Mouse (Mus musculus): ENCODE data around the gene Rnf26. TPM values are rescaled to one million over a fixed set of nuclear protein-coding genes. Genes with fewer than 3 reads are reported as not detected.
A peak's percentile ranks its signal among the peaks of the same experiment; 100 is the strongest.

Gene Rnf26
- total RNA-seq, 2 experiments from 2014 or later = 42.5 to 45.8 TPM

DNA sequence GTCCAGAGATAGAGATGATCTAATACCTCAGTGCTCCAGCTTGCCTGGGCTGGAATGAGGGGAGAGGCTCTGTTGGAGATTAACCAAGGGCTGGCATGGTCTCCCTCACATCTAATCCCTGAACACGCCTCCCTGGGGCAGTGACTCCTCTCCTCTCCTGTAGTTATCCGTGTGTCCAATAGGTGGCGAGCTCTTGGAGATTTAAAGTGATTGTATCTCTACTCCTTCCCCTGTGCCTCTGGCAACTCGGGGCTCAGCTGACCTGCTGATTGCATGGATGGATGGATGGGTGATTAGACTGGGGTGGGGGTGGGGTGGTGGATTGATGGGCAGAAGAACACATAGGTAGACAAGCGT, 36.6 kb downstream of the Rnf26 start:
- DNase-seq (ENCODE audit: low spot score in 2 of 2) = no peak

DNA sequence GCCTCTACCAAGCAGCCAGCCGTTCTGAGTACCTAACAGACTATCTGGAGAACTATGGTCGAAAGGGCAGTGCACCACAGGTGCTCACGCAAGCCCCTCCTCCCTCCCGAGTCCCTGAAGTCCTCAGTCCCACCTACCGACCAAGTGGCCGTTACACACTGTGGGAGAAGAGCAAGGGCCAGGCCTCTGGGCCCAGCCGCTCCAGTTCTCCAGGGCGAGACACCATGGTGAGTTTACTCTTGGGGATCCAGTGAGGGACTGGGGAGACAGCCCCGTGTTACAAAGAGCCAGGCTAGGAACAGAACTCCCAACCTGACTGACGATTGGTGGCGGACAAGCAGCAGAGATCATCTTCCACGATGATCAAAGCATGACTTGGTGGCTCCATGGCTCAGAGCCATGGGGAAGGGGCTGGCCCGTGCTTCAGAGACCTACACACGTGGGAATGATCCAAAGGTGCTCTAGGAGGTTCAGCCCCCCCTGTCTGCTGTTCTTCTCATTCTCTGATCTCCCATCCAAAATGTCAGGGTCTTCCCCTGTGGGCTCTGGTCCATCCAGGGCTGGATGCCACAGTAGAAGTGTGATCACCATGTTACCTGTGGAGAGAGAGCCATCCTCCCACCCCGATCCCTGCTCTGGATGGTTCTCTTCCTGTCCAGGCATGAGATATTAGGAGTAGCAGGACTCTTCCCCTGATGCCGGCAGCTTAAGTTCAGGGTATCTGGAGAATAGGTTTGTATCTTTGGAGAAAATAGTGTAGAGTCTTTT, 37.1 kb downstream of the Rnf26 start:
- no peak for DNase-seq (ENCODE audit: low spot score in 2 of 2)

- DNase-seq (ENCODE audit: low spot score in 2 of 2) = no peak
These were observed 37.9 kb downstream of the Rnf26 start for GRCm38 (mm10) chr9:44075276-44075995.

GRCm38 (mm10) chr9:44074395-44075275, 38.7 kb downstream of the Rnf26 start:
- DNase-seq (ENCODE audit: low spot score in 2 of 2) = no peak

DNA sequence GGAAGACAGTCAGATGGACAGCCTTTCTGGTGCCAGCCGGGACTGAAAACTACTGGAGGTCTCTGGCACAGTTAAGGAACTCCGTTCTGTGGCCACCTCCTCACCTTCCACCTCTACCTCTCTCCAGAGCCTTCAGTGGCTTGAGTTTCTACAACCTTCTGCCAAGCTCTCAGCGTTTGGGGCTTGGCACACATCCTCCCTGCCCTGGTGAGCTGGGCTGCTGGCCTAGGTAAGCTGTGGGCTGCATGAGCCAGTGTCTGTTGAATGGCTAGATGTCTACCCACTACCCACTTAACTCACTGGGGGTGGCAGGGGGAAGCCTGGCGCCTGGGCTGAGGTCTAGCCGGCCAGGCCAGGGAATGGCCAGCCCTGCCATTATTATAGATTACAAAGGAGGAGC, 40.2 kb downstream of the Rnf26 start:
- no peak for DNase-seq (ENCODE audit: low spot score in 2 of 2)

DNA sequence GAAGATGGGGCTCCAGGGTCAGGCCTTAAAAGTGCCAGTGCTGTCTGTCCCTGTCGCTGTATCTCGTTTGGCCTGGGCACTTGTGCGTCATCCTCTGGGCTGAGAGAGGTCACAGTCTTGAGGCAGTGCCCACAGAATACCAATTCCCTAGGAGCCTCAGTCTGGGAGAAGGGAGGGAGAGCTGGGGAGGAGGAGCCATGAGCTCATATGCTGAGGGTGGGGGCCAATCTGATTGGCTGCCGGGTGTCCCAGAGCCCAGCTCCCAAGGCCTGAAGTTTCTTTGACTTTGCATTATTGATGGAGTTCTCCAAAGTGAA, 40.8 kb downstream of the Rnf26 start:
- no peak for DNase-seq (ENCODE audit: low spot score in 2 of 2)

DNA sequence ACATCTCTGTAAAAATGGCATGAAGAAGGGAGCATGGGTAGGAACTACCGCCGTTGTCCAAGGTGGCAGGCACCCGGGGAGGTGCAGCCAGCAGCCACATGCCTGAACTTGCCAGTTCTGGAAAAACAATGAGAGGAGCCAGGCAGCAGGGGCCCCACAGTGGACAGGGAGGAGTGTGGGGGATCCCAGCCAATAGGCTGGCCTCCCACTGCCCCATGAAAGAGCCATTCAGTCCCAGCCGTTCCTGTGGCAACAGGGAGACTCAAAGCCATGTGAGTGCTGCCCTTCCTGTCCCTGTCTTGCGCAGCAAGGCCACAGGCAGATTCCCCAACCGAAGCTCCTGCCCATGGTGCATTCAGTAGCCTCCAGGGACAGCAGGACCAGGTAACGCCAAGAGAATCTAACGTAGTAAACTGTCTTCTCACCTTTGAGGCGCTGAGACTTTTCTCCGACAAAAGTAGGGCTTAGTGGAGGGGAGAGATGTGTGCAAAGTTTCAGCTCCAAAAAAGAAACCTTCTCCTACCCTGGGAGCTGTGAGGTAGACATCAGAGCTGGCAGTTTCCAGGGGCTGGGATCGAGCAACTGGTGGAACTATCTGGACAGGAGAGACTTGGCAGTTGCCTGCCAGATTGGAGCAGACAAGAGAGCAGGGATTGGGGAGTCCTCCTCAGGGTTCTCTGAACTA, 41.3 kb downstream of the Rnf26 start:
- DNase-seq (ENCODE audit: low spot score in 2 of 2) = no peak

- no peak for DNase-seq (ENCODE audit: low spot score in 2 of 2)
These were observed 42.5 kb downstream of the Rnf26 start for GRCm38 (mm10) chr9:44070844-44071231.

GRCm38 (mm10) chr9:44070113-44070843, 43.0 kb downstream of the Rnf26 start:
- no peak for DNase-seq (ENCODE audit: low spot score in 2 of 2)

GRCm38 (mm10) chr9:44069252-44069651, 44.1 kb downstream of the Rnf26 start:
- DNase-seq (ENCODE audit: low spot score in 2 of 2) = no peak

GRCm38 (mm10) chr9:44067960-44068330, 45.4 kb downstream of the Rnf26 start:
- no peak for DNase-seq (ENCODE audit: low spot score in 2 of 2)

DNA sequence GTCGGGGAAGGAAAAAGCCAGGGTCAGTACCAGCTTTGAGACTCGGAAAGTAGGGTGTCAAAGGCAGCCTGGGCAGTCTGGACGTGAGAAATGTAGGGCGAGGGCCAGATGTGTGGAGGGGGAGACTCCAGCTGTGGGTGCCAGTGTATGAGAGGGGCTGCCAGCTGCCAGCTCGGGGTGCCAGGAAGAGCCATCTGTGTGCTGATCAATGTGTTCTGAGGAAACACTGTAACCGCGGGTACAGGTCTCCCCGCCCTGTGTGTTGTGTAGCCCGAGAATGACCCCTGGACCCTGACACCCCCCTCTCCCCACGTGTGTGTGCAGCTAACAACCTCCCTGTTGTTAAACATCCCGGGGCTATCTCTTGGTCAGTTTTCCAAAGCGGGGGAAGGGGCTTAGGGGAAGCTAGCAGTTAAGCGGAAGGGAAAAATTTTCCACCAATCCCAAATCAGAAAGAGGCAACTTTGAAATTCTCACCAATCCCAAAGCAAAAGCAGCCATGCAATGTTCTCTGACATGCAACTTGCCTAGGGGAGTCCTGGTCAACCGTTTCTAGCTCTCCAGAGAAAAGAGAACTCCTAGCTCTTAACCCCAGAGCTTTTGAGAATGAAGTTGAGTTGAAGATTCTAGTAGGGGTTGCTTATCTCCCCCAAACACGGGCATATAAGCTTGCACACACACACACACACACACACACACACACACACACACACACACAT, 45.9 kb downstream of the Rnf26 start:
- DNase-seq (ENCODE audit: low spot score in 2 of 2) = no peak

DNA sequence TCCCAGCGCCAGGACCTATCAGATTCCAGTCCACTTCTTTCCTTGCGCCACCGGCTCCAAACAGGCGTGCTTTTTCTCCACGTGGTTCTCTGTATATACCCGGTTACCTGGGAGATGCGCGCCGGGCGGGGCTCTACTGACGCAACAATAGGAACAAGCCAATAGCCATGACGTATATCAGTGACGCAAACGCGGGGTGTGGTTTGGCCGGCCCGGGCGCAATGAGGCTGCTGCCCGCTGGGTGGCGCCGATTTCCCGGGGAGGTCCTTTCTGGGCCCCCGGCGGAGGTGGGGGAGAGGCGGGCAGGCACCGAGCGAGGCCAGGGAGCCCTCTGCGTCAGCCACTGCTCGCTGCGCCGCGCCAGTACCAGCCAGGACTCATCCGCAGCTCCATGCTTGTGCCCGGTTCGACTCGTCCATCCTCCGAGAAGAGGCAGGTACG, 46.5 kb downstream of the Rnf26 start, which contains the start of gene Usp2:
TSS of gene Usp2 (plus strand) at position 237 of the 441 bp plus-strand sequence.
- peak; percentile 100 for DNase-seq (ENCODE audit: low spot score in 2 of 2)

GRCm38 (mm10) chr9:44065177-44065576, 48.1 kb downstream of the Rnf26 start:
- DNase-seq (ENCODE audit: low spot score in 2 of 2) = no peak

- DNase-seq (ENCODE audit: low spot score in 2 of 2) = no peak
These were observed 54.7 kb downstream of the Rnf26 start for GRCm38 (mm10) chr9:44058606-44059005.

DNA sequence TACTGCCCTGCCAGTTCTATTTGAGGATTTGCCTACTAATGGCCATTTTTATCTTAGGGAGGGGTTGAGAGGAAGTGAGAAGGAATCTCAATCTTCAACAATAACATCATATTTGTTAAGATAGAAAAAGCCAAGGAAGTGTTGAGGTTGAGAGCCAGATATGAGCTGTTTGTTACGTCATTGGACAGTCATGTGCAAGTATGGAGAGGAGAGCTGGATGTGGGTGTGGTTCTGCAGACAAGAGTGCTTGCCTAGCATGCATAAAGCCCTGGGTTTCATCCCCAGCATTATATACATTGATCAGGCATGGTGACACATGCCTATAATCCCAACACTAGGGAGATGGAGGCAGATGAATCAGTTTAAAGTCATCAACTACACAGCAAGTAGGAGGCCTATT, 59.4 kb downstream of the Rnf26 start:
- DNase-seq (ENCODE audit: low spot score in 2 of 2) = no peak

- DNase-seq (ENCODE audit: low spot score in 2 of 2) = no peak
These were observed 60.5 kb downstream of the Rnf26 start for GRCm38 (mm10) chr9:44052855-44053254.

GRCm38 (mm10) chr9:44049381-44050165, 63.7 kb downstream of the Rnf26 start:
- DNase-seq (ENCODE audit: low spot score in 2 of 2) = no peak

Data from adrenal gland, postnatal 4 days (tissue).